Mouse (Mus musculus) hindbrain, embryonic 11.5 days (tissue): Measurements from ENCODE around the gene Tspan14. TPM values are rescaled to one million over a fixed set of nuclear protein-coding genes. Genes with fewer than 3 reads are reported as not detected.

Source experiments
- ATAC-seq: fragments of 200-750 bp; cut with Nextera tagmentation; 2 replicates; pipeline ENCODE4 v1.8.0; 2017; ENCODE audit warnings: mild to moderate bottlenecking, moderate TSS enrichment, moderate library complexity; ENCODE audit not compliant: low FRiP score
- DNase-seq: peaks from one replicate; pipeline ENCODE4 v3.0.0-alpha.2; 2015; ENCODE audit warnings: low spot score
- H3K27ac ChIP-seq: fragments of 300-500 bp; sonication (generic); 2 replicates; pipeline ENCODE4 v1.5.1; 2014; ENCODE audit warnings: mild to moderate bottlenecking, low read depth, low read length
- H3K27me3 ChIP-seq: fragments of 300-500 bp; sonication (generic); 2 replicates; pipeline ENCODE4 v1.6.1; 2014; ENCODE audit warnings: mild to moderate bottlenecking, low read length, moderate library complexity, mixed read lengths; ENCODE audit not compliant: control insufficient read depth, insufficient read depth
- H3K36me3 ChIP-seq: fragments of 300-500 bp; sonication (generic); 2 replicates; pipeline ENCODE4 v1.6.1; 2014; ENCODE audit warnings: mild to moderate bottlenecking, low read length, moderate library complexity, mixed read lengths; ENCODE audit not compliant: control insufficient read depth, insufficient read depth
- H3K4me1 ChIP-seq: fragments of 300-500 bp; sonication (generic); replicated peaks from 2 replicates; pipeline ENCODE4 v1.6.1; 2014; ENCODE audit warnings: low read length, mixed read lengths; ENCODE audit not compliant: control insufficient read depth, insufficient read depth
- H3K4me2 ChIP-seq: fragments of 300-500 bp; sonication (generic); replicated peaks from 2 replicates; pipeline ENCODE4 v1.6.1; 2014; ENCODE audit warnings: mild to moderate bottlenecking, low read depth, low read length
- H3K4me3 ChIP-seq: fragments of 300-500 bp; sonication (generic); 2 replicates; pipeline ENCODE4 v1.5.1; 2014; ENCODE audit warnings: low read depth, low read length
- H3K9ac ChIP-seq: fragments of 300-500 bp; sonication (generic); 2 replicates; pipeline ENCODE4 v1.6.1; 2014; ENCODE audit warnings: low read depth, low read length
- H3K9me3 ChIP-seq: fragments of 300-500 bp; sonication (generic); 2 replicates; pipeline ENCODE4 v1.6.1; 2016; ENCODE audit warnings: low read length; ENCODE audit not compliant: control insufficient read depth
- WGBS: fragments of 180-500 bp; shearing (Covaris S2); extraction: QIAGEN DNeasy Blood & Tissue Kit; methylation state at CpG from one replicate; pipeline ENCODE4 v1.1.7; 2014; 5-methylcytosine and 5-hydroxymethylcytosine counted together
- polyA plus RNA-seq: library from polyadenylated mRNA; unstranded; fragments of >200 nt; fragmentation: Nextera tagmentation; extraction: Ambion mirVana; gene quantifications from 2 replicates; pipeline ENCODE4 v1.2.1, GENCODE M21; 2014

Gene Tspan14
- 96.5 and 105 TPM in 2 replicates for polyA plus RNA-seq

- no peaks in the 10 kb centered on the region for H3K9me3 ChIP-seq
- peak within 1 kb of the TSS; percentile 89 for H3K27ac ChIP-seq
- no peak for DNase-seq
- peaks cover 7% of the 10 kb centered on the region for H3K4me1 ChIP-seq
- peak within 1 kb of the TSS; percentile 55 for H3K4me2 ChIP-seq
- ATAC-seq: no peak
- H3K4me3 ChIP-seq: peak within 1 kb of the TSS; percentile 89
- no peaks in the 10 kb centered on the region for H3K36me3 ChIP-seq
- H3K9ac ChIP-seq: peak within 1 kb of the TSS; percentile 91
- H3K27me3 ChIP-seq: no peaks in the 10 kb centered on the region
- WGBS: under 1% methylated on average over 45 of the region's 54 CpGs
Observed at GRCm38 (mm10) chr14:40966392-40966861, at the start of gene Tspan14. Gene Tspan14 (minus strand): TSS chr14:40966807.

GRCm38 (mm10) chr14:41014701-41015240, 48.2 kb upstream of the Tspan14 start:
- Histone ChIP-seq H3K4me2 (no peak overlapping the region), H3K27me3 (no peaks in the 10 kb centered on the region), H3K4me1 (no peaks in the 10 kb centered on the region), H3K9ac (no peak overlapping the region), H3K9me3 (no peaks in the 10 kb centered on the region), H3K36me3 (no peaks in the 10 kb centered on the region), H3K4me3 (no peak overlapping the region), H3K27ac (no peak overlapping the region)
- 81% methylated on average over 5 of the region's 5 CpGs for WGBS
- DNase-seq (no peak), ATAC-seq (no peak)

- H3K4me2 ChIP-seq: peak within 1 kb of the TSS; percentile 87
- peak within 1 kb of the TSS; percentile 58 for H3K4me3 ChIP-seq
- H3K36me3 ChIP-seq: no peaks in the 10 kb centered on the region
- peak; percentile 98 for ATAC-seq
- peak within 1 kb of the TSS; percentile 76 for H3K9ac ChIP-seq
- no peaks in the 10 kb centered on the region for H3K4me1 ChIP-seq
- peak; percentile 92 for DNase-seq
- H3K27ac ChIP-seq: peak within 1 kb of the TSS; percentile 27; the same call in 1 of the 2 replicates
- 6% methylated on average over 32 of the region's 32 CpGs for WGBS
- no peaks in the 10 kb centered on the region for H3K9me3 ChIP-seq
- no peaks in the 10 kb centered on the region for H3K27me3 ChIP-seq
Observed at GRCm38 (mm10) chr14:41013630-41014613, 47.3 kb upstream of the Tspan14 start, which contains the start of gene Fam213a. Gene Fam213a (minus strand): TSS chr14:41013788.

GRCm38 (mm10) chr14:41013143-41013542, 46.5 kb upstream of the Tspan14 start:
- ATAC-seq (peak; percentile 11; the same call in 1 of the 2 replicates), DNase-seq (no peak)
- peak overlapping the region; percentile 76 for H3K9ac ChIP-seq
- H3K9me3 ChIP-seq: no peaks in the 10 kb centered on the region
- H3K36me3 ChIP-seq: no peaks in the 10 kb centered on the region
- no peaks in the 10 kb centered on the region for H3K4me1 ChIP-seq
- H3K27ac ChIP-seq: no peak overlapping the region
- no peaks in the 10 kb centered on the region for H3K27me3 ChIP-seq
- H3K4me2 ChIP-seq: peak overlapping the region; percentile 87
- 22% methylated on average over 9 of the region's 9 CpGs for WGBS
- H3K4me3 ChIP-seq: peak overlapping the region; percentile 58

- Histone ChIP-seq H3K4me2 (no peak overlapping the region), H3K27ac (no peak overlapping the region), H3K9me3 (no peaks in the 10 kb centered on the region), H3K36me3 (no peaks in the 10 kb centered on the region), H3K4me1 (no peaks in the 10 kb centered on the region), H3K4me3 (no peak overlapping the region), H3K9ac (no peak overlapping the region), H3K27me3 (no peaks in the 10 kb centered on the region)
- DNase-seq (no peak), ATAC-seq (no peak)
- WGBS: 78% methylated on average over 3 of the region's 3 CpGs
Observed at GRCm38 (mm10) chr14:41011916-41012315, 45.3 kb upstream of the Tspan14 start.

- 72% methylated on average over 2 of the region's 2 CpGs for WGBS
- no peak for DNase-seq
- Histone ChIP-seq H3K4me3 (no peak overlapping the region), H3K4me2 (no peak overlapping the region), H3K27me3 (no peaks in the 10 kb centered on the region), H3K27ac (no peak overlapping the region), H3K9ac (no peak overlapping the region), H3K36me3 (no peaks in the 10 kb centered on the region), H3K4me1 (peaks cover 6% of the 10 kb centered on the region; the same call in 1 of the 2 replicates), H3K9me3 (no peaks in the 10 kb centered on the region)
- ATAC-seq: no peak
Observed at GRCm38 (mm10) chr14:41008138-41008537, 41.5 kb upstream of the Tspan14 start.

- WGBS: 38% methylated on average over 5 of the region's 5 CpGs
Observed at GRCm38 (mm10) chr14:41007641-41008040, 41.0 kb upstream of the Tspan14 start.

GRCm38 (mm10) chr14:41006899-41007298, 40.3 kb upstream of the Tspan14 start:
- no peak overlapping the region for H3K9ac ChIP-seq
- WGBS: 53% methylated on average over 3 of the region's 3 CpGs
- no peaks in the 10 kb centered on the region for H3K9me3 ChIP-seq
- H3K4me1 ChIP-seq: peaks cover 6% of the 10 kb centered on the region; the same call in 1 of the 2 replicates
- H3K36me3 ChIP-seq: no peaks in the 10 kb centered on the region
- H3K4me3 ChIP-seq: no peak overlapping the region
- H3K27me3 ChIP-seq: no peaks in the 10 kb centered on the region
- no peak for ATAC-seq
- no peak overlapping the region for H3K27ac ChIP-seq
- H3K4me2 ChIP-seq: no peak overlapping the region
- no peak for DNase-seq

More at GRCm38 (mm10) chr14:41007641-41008040, 41.0 kb upstream of the Tspan14 start:
- Histone ChIP-seq H3K4me1 (peaks cover 6% of the 10 kb centered on the region; the same call in 1 of the 2 replicates), H3K4me3 (no peak overlapping the region), H3K27me3 (no peaks in the 10 kb centered on the region), H3K9me3 (no peaks in the 10 kb centered on the region), H3K4me2 (no peak overlapping the region), H3K36me3 (no peaks in the 10 kb centered on the region), H3K27ac (no peak overlapping the region), H3K9ac (no peak overlapping the region)
- no peak for ATAC-seq
- no peak for DNase-seq
